Mouse (Mus musculus): ENCODE results near the gene Eif5a.
"Not testable (repeated sequence)": the region's sequence is repeated elsewhere in the genome, so short reads cannot be mapped to it uniquely, and the experiment has no call there.

The Eif5a gene

DNA sequence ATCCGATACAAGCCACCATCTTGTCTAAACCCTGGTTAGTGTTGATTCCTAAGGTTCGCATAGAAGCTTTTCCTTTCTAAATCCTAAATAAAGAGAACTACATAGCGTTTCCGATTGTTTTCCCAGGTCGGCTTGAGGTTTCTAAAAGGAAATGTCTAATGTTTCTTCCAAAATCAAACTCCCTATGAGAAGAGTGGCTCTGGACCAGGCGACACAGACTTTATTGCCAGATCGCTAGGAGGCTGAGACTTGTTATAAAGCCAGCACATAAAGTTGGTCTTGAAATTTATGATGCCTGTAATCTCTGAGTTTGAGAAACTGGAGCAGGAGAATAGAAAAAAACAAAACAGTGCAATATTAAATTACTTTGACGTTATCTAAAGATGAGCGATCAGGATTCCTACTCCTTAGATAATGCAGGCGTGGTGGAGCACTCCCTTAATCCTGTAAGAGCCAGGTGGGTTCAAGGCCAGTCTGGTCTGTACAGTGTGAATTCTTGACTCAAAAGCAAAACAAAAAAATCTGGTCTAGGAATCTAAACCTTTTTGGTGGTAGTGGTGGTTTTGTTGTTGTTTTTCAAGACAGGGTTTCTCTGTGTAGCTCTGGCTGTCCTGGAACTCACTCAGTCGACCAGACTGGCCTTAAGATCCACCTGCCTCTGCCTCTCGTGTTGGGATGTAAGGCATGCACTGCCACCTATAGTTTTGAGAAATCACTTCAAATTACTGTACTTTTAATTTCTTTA, 426 bp upstream of the Eif5a start:
- DNase-seq (ENCODE audit: inconsistent ontology term): no peak

DNA sequence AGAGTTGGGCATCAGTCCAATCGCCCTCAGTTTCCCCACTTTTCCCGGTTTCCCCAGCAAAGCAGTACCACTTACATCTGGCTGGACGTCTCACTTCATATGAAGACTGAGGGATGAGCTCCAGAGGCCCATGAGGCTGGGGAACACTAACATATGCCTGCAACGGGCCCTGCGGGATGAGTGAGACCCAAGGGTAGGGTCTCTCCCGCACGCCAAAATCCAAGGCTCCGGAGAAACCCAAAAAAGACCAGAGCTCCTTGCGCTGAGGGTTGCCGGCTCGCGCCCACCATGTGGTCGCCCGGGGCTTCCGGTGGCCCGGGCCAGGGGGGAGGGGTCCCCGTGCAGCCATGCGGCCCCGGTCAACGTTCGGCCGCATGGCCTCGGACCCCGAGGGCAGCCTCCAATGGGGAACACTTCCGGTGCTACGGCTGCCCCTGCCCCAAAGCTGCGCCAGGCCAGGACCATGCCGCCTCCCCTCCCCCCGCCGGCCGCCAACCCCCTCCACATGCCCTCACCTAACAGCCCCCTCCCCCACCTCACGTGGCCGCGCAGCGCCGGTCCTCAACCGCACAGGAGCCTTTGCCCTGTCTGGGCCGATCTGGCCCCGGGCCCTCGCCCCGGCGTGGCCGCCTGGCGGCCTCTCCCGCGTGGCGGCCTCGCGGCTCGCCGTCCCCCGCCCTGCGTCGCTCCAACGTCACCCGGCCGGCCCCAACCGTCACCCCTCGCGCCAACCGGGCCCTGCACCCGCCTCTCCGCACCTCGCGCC, 1.3 kb downstream of the Eif5a start:
- DNase-seq (ENCODE audit: inconsistent ontology term): no peak

DNA sequence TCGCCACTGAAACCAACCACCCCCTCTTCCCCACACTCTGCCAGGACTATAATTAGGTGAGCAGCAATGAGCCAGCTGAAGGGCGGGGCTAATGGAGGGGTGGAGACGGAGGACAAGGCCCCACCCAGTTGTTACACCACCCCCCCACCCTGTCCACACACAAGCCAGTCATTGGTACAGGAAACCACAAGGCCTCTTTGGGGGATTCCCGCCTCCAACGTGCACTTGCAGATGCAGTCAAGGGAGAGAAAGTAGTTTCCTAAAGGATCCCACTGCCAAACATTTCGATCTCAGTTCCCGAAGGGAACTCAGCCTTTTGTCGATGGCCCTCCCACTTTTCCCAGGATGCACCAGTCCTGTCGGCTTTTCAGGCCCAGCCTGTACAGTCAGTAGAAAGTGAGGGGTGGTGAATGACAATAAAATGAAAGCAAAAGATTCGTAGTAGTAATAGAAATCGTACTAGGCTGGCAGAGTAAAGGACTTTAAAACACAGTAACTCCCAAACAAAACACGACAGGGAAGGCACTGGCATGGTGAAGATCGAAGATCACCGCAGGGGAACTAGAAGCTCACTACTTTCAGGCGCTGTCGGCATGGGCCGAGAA, 2.0 kb downstream of the Eif5a start:
- peak; percentile 92 for DNase-seq (ENCODE audit: inconsistent ontology term)

DNA sequence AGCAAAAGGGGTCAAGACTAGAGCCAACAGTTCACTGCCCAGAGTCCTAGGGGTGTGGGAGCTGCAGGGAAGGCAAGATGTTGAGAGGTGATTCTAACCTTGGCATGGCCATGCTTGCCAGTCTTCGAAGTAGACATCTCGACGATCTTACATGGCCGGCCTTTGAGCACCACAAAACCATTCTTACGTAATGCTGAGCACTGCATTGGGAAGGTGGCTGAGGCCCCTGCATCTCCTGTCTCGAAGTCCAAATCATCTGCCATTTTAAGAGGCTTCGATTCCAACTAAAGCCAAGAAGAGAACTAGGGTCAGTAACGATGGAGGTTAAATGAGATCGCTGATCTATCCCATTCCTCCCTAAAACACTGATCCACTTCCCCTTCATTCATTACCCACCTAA, 2.7 kb downstream of the Eif5a start:
- no peak for DNase-seq (ENCODE audit: inconsistent ontology term)

DNA sequence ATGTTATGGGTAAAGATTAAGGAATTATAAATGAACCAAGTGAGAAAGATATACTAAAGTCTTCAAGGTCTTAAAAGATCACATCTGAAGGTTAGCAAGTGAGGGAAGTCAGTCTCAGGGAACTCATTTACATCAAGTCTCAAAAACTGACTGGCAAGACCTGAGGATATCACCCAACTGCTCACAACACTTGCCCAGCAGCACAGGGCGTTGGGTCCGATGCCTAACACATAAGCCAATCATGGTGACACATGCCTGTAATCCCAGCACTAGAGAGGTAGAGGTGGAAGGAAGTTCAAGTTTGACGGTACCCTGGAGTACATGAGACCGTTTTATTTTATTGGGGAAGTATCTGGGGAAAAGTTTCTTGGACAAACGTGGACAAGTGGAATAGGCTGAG, 3.6 kb downstream of the Eif5a start:
- no peak for DNase-seq (ENCODE audit: inconsistent ontology term)

DNA sequence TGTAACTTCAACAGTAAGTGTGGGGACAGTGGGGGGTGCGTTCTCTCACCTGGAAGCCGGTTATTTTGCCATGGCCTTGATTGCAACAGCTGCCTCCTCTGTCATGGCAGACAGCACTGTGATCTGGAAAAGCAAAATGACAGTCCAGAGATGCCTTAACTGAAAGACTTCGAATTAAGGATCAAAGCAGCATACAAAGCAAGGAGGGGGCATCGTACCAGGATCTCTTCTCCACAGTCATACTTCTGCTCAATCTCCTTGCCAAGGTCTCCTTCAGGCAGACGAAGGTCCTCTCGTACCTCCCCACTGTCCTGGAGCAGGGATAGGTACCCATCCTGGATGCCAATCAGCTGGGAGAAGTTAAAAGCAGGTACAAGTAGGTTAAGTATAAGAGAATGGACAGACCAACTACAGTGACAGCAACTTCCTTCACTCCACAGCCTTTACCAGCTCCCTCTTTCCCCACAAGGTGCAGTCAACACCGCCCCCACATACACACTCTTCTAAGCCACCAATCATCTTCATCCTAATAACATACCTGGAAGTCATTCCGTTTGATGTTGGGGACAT, 4.3 kb downstream of the Eif5a start:
- no peak for DNase-seq (ENCODE audit: inconsistent ontology term)

DNA sequence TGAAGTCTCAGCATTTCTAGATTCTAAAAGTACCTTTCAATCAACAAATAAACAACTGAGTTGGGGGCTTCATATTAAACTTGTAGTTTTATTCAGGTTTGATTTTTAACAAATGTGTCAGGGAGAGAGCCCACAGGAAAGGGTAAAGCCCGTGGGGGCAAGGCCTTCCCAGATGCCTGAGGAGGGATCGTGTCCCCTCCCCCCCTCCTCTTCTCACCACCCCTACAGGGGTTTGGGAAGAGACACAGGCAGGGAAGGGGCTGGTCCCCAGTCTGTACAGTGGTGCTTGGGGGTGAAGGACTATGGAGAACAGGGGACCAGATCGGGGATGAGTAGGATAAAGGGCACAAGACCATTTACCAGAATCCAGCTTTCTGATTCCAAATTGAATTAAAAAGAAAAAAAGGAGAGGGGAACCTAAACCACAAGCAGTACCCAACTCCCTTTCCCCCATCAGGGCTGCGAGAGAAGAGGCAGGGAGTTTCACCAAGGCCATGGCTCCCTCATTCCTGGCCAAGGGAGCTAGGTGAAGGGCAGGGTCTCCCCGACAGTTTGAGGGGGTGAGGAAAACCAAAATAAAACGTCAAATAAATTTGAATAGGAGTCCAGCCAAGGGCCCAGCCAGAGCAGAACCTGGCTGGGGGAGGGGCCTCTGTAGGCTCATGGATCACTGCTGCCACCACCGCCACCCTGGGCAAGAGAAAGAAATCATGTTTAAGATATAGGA, 4.9 kb downstream of the Eif5a start:
- DNase-seq (ENCODE audit: inconsistent ontology term): not testable (repeated sequence)

DNA sequence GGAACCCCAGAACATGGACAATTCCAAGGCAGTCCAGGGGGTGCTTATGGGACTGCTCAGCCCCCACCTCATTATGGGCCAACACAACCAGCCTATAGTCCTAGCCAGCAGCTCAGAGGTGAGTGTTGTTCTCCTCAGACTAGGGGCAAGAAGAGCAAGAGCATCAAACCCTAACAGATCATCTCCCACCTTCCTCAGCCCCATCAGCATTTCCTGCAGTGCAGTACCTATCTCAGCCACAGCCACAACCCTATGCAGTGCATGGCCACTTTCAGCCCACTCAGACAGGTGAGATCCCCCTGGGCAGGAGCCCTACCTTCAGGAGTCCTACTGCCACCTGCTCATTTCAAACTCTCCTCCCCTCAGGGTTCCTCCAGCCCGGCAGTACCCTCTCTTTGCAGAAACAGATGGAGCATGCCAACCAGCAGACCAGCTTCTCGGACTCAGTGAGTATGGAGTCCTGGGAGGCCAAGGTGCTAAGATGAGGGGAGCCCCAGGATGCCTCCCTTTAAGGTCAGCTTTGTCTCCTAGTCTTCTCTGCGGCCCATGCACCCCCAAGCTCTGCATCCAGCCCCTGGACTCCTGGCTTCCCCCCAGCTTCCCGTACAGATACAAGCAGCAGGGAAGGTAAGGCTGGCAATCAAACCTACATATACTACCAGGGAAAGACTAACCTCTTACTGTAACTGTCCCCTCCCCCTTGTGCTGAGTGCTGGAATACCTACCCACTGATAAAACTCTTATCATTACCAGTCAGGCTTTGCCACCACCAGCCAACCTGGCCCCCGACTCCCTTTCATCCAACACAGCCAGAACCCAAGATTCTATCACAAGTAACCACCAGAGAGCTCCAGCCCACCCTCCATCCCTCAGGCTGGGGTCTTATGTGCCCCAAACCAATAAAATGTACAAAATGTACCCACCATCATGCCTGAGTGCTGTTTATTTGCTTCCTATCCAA, 5.8 kb downstream of the Eif5a start:
- no peak for DNase-seq (ENCODE audit: inconsistent ontology term)

DNA sequence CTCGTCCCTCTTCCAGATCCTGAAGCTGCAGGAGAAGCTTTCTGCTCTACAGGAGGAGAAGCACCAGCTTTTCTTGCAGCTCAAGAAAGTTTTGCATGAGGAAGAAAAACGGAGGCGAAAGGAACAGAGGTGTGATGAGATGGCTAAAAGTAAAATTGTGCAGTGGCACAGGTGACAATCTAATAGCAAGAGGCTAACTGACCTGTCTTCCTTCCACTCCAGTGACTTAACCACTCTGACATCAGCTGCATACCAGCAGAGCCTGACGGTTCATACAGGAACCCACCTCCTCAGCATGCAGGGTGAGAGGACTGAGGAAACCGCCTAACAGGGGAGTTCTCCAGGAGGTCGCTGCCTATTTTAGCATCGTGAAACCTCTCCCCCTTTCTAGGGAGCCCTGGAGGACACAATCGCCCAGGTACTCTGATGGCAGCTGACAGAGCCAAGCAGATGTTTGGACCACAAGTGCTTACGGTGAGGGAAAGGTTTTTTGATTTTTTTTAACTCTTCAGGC, 6.8 kb downstream of the Eif5a start:
- no peak for DNase-seq (ENCODE audit: inconsistent ontology term)

DNA sequence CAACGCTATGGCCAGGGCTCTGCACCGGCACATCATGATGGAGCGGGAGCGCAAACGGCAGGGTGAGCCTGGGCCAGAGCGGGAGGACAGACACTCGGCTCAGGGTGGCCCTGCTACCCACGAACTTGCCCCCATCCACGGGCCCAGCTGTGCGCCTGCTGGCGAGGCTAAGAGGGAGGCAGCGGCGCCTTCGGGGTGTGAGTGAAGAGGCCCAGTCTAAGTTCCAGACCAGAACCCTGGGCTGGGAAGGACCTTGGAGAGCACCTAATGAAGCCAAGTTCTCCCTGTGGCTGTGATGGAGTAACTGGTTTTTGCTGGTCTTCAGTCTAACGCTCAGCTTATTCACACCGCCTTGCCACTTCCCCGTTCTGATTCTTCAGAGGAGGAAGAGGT, 7.4 kb downstream of the Eif5a start:
- peak; percentile 68 for DNase-seq (ENCODE audit: inconsistent ontology term)

DNA sequence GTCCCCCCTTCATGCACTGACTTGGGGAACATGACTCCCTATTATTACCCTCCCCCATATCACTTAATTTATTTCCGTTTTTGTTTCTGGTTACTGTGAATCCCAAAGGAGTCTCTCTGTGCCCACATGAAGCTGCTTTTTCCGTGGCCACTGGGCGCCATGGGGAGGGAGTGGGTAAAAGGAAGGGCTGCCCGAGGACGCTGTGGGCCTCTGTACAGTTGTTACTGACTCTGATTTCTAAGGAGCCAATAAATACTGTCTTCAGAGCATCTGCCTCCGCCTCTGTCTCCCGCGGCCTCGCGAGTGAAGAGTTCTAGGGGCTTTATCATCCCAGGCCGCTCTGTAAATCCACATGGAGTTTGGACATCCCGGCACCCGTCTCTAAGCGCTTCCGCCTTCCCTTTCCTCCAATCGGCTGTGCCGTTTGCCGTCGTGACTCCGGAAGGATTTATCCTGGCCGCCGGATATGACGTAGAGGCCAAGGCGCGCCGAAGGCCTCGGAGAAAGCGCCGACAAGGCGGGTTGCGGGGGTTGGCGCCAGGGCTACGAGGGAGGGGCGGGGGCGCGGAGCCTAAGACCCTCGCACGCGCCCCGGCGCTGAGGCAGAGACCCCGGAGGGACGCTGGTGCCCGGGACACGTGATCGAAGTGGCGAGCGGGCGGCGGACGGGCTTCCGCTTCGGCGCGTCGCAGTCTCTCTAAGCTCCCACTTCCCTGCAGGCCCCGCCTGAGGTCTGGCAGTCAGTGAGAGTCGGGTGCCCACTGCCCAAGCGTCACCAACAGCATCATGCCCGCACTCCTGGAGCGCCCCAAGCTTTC, 8.0 kb downstream of the Eif5a start, which contains the start of gene Gps2:
Gene Gps2, plus strand, starts transcription at position 335 of the 818 bp plus-strand sequence.
- DNase-seq (ENCODE audit: inconsistent ontology term): peak; percentile 92

DNA sequence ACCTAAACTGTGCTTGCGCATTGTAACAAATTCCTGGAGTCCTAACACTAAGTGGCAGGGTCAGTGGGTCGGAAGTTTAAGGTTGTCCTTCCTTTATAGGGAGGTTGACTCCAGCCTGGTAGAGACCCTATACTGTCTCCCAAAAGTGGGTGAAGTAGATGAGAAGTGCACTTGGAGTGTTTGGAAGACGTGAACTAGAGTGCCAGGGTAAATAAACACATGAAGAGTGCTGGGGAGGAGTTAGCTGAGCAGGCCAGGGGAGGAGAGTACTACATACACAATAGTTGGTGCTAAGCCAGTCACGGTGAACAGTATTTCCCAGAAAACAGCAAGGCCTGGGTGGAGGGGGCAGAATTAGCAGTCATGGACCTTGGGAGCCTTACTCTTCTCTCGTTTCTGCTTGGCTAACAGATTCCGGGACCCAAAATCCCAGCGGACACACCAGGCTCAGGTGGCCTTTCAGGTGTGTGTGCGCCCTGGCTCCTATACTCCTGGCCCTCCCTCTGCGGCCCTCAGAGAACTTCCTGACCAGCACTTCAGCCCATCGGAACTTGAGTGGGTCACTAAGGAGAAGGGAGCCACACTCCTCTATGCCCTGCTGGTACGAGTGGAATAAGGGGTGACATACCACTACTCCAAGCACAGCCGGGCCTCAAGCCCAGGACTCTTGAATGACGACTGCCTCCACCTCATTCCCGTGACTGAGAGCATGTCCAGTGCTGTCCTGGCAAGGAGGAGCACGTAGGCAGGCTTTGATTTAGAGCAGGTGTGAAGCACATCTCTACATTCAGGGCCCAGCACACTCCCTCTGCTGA, 8.8 kb downstream of the Eif5a start:
- no peak for DNase-seq (ENCODE audit: inconsistent ontology term)

DNA sequence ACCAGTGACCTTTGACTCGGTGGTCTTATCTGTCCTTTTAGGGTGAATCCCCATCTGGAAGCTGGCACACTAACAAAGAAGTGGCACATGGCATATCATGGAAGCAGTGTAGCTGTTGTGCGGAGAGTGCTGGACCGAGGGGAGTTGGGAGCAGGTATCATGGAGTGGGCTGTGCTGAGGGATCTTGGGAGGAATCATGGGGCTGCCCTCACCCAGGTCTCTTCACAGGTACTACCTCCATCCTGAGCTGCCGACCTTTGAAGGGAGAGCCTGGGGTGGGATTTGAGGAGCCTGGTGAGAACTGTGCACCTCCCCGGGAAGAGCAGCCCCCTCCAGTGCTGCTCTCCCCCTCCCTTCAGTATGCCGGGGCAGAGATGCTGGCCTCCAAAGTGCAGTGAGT, 10.1 kb downstream of the Eif5a start:
- DNase-seq (ENCODE audit: inconsistent ontology term): no peak

DNA sequence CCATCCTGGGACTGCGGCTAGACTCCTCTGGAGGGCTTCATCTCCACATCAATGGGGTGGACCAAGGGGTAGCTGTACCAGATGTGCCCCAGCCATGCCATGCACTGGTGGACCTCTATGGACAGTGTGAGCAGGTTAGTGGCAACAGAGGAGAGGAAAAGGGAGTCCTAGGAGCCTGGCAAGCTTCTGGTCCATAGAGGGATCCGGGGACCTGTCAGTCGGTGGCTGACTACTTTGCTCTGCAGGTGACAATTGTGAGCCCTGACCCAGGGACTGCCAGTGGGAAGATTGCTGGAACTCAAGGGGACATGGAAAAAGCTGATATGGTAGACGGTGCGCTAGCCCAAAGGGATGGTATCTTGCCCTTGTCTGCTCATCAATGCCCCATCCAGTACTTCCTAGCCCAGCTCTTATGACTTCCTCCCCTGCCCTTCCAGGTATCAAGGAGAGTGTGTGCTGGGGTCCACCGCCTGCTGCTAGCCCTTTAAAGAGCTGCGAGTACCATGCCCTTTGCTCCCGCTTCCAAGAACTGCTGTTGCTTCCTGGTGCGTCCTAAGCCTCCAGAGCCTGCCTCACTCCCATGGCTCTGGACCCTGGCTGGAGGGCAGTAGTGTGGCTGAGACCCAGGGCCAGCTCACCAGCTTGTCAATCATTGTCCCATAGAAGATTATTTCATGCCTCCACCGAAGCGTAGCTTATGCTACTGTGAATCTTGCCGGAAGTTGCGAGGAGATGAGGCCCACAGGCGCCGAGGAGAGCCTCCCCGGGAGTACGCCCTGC, 10.8 kb downstream of the Eif5a start:
- DNase-seq (ENCODE audit: inconsistent ontology term): no peak

DNA sequence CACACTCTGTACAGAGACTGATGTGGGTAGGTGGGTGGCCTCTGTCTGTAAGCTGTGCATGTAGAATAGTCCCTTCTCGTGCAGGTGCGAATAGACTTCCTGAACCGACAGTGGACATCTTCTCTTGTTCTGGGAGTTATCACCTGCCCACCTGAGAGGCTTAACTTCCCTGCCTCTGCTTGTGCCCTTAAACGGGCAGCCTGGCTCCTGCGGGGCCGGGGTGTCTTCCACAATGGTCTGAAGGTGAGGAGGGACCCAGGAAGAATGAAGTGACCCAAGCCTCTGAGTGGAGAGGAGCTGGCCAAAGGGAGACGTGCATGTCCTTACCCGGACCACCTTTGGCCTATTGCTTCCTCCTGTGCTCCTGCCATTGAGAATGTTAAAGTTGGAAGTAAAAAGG, 11.6 kb downstream of the Eif5a start:
- DNase-seq (ENCODE audit: inconsistent ontology term): no peak

DNA sequence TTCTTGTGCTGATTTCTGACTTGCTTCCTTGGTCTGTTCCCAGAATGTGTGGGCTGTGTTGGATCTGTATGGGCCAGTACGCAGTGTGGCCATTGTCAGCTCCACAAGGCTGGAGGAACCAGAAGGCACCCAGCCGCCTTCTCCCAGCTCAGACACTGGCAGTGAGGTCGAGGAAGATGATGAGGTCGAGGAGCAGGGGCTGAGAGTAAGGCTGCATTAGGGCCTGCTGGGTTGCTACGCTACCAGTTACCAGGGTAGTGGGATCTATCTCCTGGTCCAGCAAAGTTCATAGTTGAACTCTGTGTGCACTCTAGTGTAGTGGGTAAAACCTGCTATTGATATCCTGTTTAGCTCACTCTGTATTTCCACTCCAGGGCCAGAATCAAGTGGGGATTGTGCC, 12.6 kb downstream of the Eif5a start:
- DNase-seq (ENCODE audit: inconsistent ontology term): no peak

DNA sequence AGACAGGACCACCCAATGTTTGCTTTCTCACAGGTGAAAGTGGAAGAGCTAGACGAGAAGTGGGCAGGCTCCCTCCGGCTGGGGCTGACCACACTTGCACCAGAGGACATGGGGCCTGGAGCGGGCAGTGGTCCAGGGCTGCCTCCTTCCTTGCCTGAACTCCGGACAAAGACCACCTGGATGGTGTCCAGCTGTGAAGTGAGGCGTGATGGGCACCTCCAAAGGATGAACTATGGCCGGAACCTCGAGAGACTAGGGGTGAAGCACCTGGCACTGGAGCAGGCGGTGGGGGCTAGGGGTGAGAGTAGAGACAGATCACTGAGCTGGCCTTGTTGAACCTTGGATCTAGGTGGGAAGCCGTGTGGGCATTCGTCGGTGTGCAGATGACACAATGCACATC, 13.1 kb downstream of the Eif5a start:
- DNase-seq (ENCODE audit: inconsistent ontology term): no peak

DNA sequence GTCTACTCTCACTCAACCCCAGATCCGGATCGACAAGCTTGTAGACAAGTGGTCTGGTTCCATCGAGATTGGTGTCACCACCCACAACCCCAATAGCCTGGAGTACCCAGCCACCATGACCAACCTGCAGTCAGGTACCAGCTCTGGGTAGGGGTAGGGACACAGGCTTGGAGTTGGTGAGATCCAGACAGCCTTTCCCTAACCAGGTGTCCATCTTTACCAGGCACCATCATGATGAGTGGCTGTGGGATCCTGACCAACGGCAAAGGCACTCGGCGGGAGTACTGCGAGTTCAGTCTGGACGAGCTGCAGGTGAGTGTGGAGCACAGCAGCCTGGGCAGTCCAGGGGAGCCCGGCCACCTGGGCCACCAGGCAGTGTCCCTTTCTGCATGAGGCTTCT, 17.4 kb downstream of the Eif5a start:
- no peak for DNase-seq (ENCODE audit: inconsistent ontology term)
